ENCODE assay signal across 15 mouse cellular contexts in the genomic region with DNA sequence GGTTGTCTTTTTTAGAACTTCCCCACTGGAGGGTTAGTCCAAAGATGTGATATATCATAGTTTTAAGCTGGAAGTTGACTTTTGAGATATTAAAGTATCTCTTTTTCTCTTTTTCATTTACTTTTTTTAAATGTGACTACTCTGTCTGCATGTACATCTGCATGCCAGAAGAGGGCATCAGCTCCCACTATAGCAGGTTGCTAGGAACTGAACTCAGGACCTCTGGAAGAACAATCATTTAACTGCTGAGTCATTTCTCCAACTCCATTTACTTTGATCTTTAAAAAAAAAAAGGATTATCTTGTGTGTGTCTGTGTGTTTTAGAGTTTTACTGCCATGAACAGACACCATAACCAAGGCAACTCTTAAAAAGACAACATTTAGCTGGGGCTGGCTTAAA.
"Had no signal": no experiment of that assay in that cellular context is flagged by ENCODE, and none has a peak within 500 bp of the region (broad histone marks: within the 10 kb centered on the region; RNA-seq: fewer than 3 reads in every experiment).

No protein-coding gene starts in this region.

- DNase-seq: kidney, adult 18-20 months; kidney, postnatal 14 days; layer of hippocampus, postnatal 36 days; left cerebral cortex, postnatal 4 days; lung, embryonic 14.5 days; lung, postnatal 10 days; lung, postnatal 4 days; right cerebral cortex, adult 18-20 months; thymus, postnatal 36 days had no signal

- H3K36me3 ChIP-seq: liver, embryonic 15.5 days had no signal

- H3K4me1 ChIP-seq: kidney, embryonic 15.5 days had no signal

- H3K27me3 ChIP-seq: intestine, embryonic 15.5 days; kidney, embryonic 15.5 days; limb, embryonic 13.5 days; liver, embryonic 15.5 days; midbrain, embryonic 15.5 days had no signal

- H3K27ac ChIP-seq: intestine, embryonic 15.5 days; kidney, embryonic 15.5 days; limb, embryonic 13.5 days; liver, embryonic 15.5 days; midbrain, embryonic 10.5 days; midbrain, embryonic 15.5 days had no signal

- H3K9ac ChIP-seq: intestine, embryonic 15.5 days; kidney, embryonic 15.5 days; limb, embryonic 13.5 days; liver, embryonic 15.5 days; lung, embryonic 14.5 days; midbrain, embryonic 15.5 days had no signal

- H3K4me2 ChIP-seq: intestine, embryonic 15.5 days; kidney, embryonic 15.5 days; limb, embryonic 13.5 days; liver, embryonic 15.5 days; lung, embryonic 14.5 days; midbrain, embryonic 15.5 days had no signal

- H3K9me3 ChIP-seq: intestine, embryonic 15.5 days; kidney, embryonic 15.5 days; limb, embryonic 13.5 days; liver, embryonic 15.5 days; midbrain, embryonic 15.5 days had no signal

- ATAC-seq: intestine, embryonic 15.5 days; midbrain, embryonic 15.5 days had no signal

- H3K4me3 ChIP-seq: intestine, embryonic 15.5 days; kidney, embryonic 15.5 days; limb, embryonic 13.5 days; liver, embryonic 15.5 days; midbrain, embryonic 10.5 days; midbrain, embryonic 15.5 days had no signal
